Mouse (Mus musculus) telencephalon, adult 2 months (tissue): ENCODE measurements around the gene Nr4a1.

ENCODE experiments used
- DNase-seq: peaks from one replicate; pipeline ENCODE4 v3.0.0-alpha.2; 2011; ENCODE audit warnings: low read depth, low spot score

Nr4a1 gene

DNA sequence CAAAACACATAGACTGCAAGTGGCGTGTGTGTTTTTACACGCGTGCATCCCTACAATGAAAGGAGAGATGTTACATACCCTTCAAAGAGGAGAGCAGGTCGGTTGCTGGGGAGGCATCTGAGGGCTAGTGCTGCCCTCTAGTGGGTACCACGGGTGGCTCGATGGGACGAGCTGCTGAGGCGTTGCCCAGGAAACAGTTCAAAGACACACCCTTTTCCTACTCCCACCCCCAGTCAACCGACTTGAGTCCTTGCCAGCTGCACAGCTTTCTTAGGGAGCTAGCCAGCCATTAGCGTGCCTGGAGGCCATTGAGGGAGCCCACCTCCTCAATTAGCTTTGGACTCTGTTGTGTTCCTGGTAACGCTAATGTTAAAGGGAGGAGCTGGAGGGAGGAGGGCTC lies 61.8 kb downstream of the Nr4a1 start:
- peak; percentile 84 for DNase-seq

GRCm38 (mm10) chr15:101316279-101316912 lies 62.3 kb downstream of the Nr4a1 start:
- DNase-seq, result no peak

DNA sequence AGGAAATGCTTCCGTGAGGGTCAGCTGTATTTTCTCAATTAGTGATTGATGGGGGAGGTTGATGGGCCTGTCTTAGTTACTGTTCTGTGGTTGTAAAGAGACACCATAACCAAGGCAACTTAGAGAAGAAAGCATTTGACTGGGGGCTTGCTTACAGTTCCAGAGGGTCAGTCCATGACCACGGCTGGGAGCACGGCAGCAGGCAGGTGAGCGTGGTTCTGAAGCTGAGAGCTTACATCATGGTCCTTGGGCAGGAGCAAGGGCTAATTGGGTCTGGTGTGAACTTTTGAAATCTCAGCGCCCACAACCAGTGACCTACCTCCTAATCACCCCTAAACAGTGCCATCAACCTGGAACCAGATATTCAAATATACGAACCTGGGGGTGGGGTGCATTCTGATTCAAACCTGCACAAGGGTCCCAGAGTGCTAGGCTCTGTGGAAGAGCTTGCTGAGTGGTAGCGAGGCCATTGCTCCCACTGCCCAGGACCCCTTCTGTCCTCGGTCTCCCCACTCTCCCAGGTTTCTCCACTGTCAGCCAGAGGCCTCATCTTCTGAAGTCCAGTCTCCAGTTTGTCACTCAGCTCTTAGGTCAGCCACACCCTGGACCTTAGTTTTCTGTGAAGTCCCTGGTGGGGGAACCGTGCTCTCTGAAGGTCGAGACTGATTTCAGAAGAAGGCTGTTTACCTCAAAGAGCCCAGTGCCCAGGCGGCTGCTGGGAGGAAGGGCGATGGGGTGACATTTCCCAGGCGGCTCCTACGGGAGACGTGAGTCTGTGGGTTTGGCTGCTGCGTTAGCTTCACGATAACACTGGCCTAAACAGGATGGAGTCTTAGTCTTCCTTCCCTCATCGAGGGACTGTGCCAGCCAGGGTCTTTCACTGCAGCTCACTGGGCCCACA lies 63.1 kb downstream of the Nr4a1 start:
- no peak for DNase-seq

- no peak for DNase-seq
Measured at GRCm38 (mm10) chr15:101317814-101318500, 63.9 kb downstream of the Nr4a1 start.

DNA sequence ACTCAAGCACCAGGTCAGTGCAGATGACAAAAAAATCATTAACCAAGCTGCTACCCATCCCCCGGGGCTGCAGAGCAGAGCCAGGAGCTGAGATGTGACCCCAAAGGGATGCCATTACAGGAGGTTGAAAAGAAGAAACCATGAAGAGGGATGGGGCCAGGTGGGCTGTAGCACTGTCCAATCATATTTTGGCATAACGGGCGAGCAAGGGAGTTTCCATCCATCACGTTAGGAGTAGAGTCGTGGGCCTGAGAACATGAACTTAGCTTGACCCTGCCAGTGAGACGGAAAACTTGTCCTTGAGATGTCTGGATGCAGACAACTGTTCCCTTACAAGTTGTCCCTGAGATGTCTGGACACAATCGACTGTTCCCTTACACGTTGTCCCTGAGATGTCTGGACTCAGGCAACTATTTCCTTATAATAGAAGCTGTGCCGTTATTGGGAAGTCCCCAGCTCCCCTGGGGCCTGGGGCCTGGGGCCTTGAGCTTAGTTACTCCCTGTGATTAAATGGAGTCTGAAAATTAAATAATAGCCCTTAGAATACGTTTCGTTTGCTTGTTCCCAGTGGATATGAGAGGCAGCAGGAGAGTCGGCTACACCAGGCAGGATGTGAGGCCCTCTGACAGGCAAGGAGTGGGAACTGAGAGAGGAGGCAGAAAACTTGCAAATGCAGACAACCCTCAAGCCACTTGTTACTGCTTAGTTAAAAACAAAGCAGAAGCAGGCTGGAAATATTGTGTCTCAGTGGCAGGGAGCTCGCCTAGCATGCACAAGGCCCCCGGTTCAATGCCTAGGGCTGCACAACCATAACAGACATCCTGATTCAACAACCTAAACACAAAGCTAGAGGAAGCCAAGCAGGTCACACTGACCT lies 65.1 kb downstream of the Nr4a1 start:
- no peak for DNase-seq

- DNase-seq, result no peak
Measured at GRCm38 (mm10) chr15:101320010-101320617, 66.0 kb downstream of the Nr4a1 start.

DNA sequence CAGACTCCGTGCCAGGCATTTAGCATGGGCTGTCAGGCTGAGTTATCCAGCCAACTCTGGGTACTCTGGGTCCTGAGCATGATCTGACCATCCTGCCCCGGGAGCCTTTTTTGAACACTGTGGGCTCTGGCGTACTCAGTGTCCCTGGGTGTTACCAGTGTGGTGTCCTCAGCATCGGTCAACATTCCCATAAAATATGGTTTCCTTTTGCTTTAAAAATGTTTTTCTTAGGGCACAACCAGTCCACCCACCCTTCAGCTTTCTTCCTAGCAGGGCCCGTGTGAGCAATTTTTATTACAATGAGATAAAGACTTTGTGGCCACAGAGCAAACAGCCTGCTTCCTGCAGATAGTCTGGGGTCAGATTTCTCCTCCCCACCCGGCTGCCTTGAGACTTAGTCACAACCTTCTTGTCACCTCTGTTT lies 66.6 kb downstream of the Nr4a1 start:
- DNase-seq, result no peak

GRCm38 (mm10) chr15:101321126-101321525 lies 67.1 kb downstream of the Nr4a1 start:
- no peak for DNase-seq

DNA sequence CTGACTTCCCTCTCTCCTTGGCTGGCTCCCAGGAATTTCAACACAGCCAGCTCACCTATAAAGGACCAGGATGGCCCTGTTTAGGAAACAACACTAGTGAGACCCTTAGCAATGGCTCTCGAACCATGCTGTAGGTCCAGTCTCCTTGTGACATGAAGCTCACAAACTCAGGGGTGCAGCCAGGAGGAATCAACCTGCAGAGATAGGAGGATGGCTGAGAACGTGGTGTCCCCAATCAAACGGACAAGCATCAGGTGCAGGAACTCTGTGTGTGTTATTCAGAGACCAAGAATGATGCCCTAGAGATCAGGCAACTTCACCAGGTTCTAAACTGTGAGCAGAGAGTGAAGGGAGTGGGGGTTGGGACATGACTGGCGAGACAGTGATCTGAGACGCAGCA lies 68.0 kb downstream of the Nr4a1 start:
- DNase-seq, result no peak

- DNase-seq, result no peak
Measured at GRCm38 (mm10) chr15:101322640-101323039, 68.6 kb downstream of the Nr4a1 start.

GRCm38 (mm10) chr15:101323511-101323910 lies 69.4 kb downstream of the Nr4a1 start:
- DNase-seq, result no peak
